Mouse (Mus musculus): ENCODE measurements around the gene Prpf38b.

DNA sequence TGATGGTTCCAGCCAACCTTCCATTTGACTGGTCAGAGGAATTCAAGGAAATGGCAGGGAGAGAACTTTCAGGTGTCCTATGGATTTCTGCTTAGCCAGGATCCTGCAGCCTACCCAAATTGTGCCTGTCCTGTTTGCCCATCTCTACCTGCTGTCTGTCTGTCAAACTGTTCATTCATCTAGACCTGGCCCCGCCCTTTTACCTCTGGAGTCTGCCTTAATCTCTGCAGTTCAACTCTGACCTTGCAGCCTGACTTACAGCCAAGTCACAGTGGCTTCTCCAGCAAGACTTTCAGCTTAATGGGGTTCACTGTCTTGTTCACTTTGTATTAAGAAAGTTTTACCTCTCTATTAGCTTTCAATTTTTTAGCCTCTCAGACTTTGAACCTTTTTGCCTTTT, 14.8 kb upstream of the Prpf38b start:
- TF ChIP-seq CTCF (IDR thresholded peaks at IDR 0.05; ENCODE audit: low read depth, low read length) (no peak), POLR2A (IDR thresholded peaks at IDR 0.05; ENCODE audit: insufficient read depth, low read length) (no peak), EP300 (IDR thresholded peaks at IDR 0.05; ENCODE audit: insufficient read depth, low read depth, low read length) (no peak)
